Mouse (Mus musculus) left cerebral cortex, postnatal 25 days (tissue): ENCODE results near the gene Asprv1. TPM values are rescaled to one million over a fixed set of nuclear protein-coding genes. Genes with fewer than 3 reads are reported as not detected.
A peak's percentile ranks its signal among the peaks of the same experiment; 100 is the strongest.

ENCODE experiments used
- DNase-seq, 2 experiments: peaks; one replicate each; pipeline ENCODE4 v3.0.0; 2022; ENCODE audit warnings: low spot score in 2 of 2, mixed read lengths in 1 of 2
- intact Hi-C: fragments of 180-260 bp; cut with DNase I; formaldehyde crosslinking; loops from one replicate; pipeline ENCODE4 v1.15.1; 2025
- total RNA-seq, 2 experiments: library from RNA; stranded (reverse); gene quantifications; 2 replicates each; pipeline ENCODE4 v1.2.3; 2021

Asprv1 gene
- 1 to 10 TPM; 1.1 to 2.3 TPM for total RNA-seq

DNA sequence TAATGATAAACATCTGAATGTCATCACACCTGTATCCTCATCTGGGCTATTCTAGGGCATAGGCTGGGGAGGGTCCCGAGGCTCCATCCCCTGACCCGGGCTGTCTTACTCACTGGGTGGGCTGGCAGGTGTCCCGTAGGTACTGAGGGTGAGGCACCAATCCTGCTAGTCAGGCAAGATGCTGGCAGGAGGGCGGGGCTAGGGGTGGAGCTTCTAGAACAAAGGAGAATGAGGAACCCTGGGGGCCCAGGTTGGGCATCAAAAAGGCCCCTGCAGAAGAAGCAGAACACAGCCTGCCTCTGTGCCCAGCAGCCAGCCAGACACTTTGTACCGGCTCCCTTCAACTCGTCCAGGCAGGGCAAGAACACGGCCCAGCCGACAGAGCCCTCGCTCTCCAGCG, at the start of gene Asprv1:
TSS of gene Asprv1 (plus strand) at position 219 of the 400 bp plus-strand sequence.
- no peak for DNase-seq
- intact Hi-C loops = no loop called here

DNA sequence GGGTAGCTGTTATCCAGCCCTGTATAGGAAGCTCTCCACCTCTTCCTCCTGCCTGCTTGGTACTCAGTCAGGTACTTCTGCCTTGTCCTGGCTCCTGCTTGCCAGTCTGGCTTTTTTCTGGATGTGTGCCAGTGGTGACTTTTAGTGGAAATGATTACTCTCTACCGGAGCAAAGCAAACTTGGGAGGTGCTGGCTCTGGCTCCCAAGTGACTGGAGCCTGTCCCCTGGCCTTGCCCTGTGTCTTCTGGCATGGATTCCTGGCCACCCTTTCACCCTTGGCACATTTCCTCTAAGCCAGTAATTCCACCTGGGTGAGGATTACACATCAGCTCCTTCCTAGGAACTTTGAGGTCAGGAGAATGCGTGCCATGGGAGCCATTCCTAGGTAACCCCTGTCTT, 49.6 kb upstream of the Asprv1 start:
- no peak for DNase-seq
- intact Hi-C loops = no loop called here

DNA sequence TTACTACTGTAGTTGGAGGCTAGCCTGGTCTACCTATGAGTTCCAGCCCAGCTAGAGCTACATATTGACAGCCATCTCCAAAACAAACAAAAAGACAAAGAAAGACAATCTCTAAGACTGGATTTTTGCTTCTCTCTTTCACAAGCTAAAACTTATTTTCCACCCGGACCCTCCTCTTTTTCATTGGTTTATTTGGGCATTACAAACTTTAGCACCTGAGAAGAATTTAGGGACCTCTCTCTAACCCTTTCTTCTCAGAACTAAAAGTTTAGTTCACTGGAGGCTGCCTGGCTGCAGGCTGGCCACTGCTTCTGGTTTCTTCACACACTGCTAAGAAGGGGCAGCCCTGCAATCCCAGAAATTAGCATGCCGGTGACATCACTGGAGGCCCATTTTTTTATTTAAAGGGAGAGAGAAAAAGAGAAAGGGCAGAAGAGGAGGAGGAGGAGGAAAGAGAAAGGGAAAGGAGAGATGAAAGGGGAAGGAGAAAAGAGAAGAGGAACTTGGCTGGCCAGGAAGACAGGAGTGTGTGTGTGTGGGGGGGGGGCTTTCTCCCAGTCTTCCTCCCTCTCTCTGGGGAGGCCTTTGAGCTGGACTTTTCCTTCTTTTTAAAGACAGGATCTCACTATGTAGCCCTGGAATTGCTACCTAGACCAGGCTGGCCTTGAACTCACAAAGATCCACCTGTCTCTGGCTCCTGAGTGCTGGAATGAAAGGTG, 48.7 kb upstream of the Asprv1 start:
- intact Hi-C loops = no loop called here
- no peak for DNase-seq

- intact Hi-C loops = no loop called here
- DNase-seq = no peak
Measured at GRCm38 (mm10) chr6:86579926-86580325, 48.0 kb upstream of the Asprv1 start.

DNA sequence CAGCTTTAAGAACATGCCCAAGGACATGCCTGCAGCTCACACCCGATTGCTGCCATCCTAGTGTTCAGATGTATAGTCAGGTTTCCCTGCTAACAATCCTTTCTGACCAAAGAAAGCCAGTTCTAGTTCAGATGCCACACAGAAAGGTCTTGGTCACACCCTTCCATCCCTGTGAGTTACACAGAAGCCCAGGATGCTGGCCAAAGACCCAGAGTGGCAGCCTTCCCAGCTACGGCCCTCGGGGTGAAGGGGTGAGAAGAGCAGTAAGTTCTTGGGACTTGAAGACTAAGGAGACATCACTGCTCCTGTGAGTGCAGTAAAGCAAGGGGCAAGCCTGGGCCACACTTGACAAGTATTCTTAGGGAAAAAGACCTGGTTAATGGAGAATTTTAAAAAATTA, 44.8 kb upstream of the Asprv1 start:
- intact Hi-C loops = no loop called here

DNA sequence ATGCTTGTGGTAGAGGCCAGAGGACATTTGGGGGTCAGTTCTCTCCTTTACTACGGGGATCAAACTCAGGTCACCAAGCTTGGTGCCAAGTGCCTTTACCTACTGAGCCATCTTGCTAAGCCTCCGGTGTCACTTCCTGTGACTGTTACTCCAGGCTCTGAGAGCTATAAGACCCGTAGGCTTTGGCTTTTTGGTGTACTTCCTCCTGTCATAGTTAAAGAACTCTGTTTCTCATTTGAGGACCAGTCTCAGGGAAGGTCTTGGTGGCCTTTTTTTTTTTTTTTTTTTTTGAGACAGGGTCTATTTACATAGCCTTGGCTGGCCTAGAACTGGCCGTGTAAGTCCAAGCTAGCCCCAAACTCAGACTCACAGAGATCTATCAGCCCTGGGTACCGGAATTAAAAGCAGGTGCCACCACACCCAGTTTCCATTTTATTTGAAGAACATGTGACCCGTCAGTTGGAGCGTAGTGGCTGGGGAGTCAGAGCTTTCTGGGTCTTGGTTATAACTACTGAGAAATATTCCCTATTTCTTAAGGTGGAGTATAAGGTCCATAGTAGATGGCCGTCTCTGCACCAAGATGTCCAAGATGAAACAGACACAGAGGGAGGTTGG, 44.3 kb upstream of the Asprv1 start:
- intact Hi-C loops = loop anchor here (1.0 kb wide), 1 partner anchor 56 kb away; no protein-coding TSS in a partner anchor
- DNase-seq = no peak

More for the DNA sequence above, 44.8 kb upstream of the Asprv1 start:
- DNase-seq = no peak

DNA sequence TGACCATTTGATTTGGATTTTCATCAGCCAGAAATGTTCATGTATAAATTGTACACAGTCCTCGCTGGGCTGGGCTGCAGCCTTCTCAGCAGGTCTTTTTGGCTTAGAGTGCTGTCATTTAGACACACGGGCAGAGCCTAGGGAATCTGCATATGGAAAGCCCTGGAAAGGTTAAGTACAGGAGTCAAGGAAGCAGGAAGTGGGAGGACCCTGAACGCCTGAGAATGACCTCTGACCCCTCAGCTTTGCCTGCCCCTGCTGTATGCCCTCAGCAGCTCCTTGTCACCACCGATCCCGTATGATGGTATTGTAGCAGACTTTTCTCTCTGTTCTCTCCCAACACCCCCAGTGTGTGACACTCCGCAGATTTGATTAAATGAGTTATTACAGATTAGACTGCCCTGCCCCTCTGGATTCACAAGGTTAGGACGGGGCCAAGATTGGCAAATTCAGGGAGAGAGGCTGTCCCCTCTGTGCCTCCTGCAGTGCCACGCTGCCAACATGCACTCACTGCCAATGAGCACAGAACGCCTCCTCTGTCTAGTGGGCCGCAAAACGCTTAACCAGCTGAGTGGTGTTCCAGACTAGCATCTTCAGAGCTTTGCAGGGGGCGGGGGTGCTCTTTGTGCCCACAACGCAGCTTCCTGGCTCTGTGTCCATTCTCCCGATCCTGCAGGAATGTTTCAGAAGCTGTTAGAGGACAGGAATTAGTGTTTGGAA, 43.5 kb upstream of the Asprv1 start:
- intact Hi-C loops = loop anchor here (1.0 kb wide), 3 partner anchors 40 to 85 kb away; partner anchors contain the start of gene Mxd1
- peak; percentile 81 to 93 for DNase-seq

- intact Hi-C loops = loop anchor here (1.0 kb wide), 2 partner anchors 39 to 84 kb away; partner anchors contain the start of gene Mxd1
- DNase-seq = peak; percentile 88 to 96
Measured at GRCm38 (mm10) chr6:86585070-86585600, 42.8 kb upstream of the Asprv1 start.

DNA sequence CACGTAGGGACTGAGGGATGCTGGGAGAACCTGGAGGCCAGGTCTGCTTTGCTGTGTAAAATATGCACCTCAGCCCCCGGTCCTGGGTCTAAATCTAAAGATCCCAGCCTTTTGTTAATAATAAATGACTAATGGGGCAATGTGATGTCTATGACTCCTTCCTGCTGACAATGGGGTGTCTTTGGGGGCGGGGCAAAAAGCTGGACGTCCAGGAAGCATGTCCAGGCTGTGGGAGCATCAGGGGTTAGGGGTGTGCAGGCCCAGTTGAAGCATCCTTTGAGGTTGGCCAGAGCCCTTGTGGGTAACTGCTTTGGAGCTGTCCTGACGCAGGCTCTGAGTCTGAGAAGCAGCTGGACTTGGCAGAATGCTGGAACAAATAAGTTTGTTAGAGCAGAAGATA, 41.9 kb upstream of the Asprv1 start:
- DNase-seq = no peak
- intact Hi-C loops = no loop called here

DNA sequence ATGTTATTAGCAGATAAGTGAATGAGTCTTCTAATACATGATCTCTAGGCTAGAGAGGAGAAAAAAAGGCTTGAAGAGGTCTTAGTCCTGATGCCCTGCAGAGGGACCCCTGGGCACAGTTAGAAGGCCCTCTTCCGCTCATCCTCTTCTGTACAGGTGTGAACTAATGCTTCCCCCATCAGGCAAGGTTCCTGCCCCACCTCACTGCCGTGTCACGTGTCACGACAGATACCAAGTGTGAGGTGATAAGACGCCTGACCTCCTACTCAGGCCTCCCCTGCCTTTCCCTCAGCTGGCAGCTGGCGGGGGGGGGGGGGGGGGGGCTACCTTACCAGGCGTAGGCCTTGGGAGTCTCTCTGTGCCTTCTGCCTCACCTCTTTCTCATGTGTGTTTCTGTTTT, 39.5 kb upstream of the Asprv1 start:
- DNase-seq = no peak
- intact Hi-C loops = no loop called here

GRCm38 (mm10) chr6:86593146-86593897, 34.6 kb upstream of the Asprv1 start:
- DNase-seq = no peak

DNA sequence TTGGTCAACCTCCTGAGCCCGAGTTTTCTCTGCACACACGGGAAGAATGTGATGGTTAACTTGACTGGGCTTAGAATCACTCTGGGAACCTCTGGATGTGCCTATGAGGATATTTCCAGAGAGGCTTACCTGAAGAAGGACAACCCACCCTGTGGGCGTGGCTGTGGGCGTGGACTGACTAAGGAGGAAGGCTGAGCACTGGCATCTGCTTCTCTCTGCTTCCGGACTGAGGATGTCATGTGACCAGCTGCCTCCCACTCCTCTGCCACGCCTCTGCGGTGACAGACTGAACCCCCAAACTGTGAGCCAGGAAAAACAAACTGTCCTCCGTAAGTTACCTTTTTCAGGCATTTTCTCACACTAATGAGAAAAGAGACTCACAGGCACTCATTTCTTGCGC, 33.3 kb upstream of the Asprv1 start:
- intact Hi-C loops = loop anchor here (5.0 kb wide), 1 partner anchor 43 kb away; no protein-coding TSS in a partner anchor
- peak in 1 of 2 experiments; percentile 20 for DNase-seq

More at GRCm38 (mm10) chr6:86593146-86593897, 34.6 kb upstream of the Asprv1 start:
- intact Hi-C loops = no loop called here

GRCm38 (mm10) chr6:86595865-86596440, 32.0 kb upstream of the Asprv1 start:
- DNase-seq = no peak
- intact Hi-C loops = loop anchor here (5.0 kb wide), 1 partner anchor 41 kb away; no protein-coding TSS in a partner anchor

DNA sequence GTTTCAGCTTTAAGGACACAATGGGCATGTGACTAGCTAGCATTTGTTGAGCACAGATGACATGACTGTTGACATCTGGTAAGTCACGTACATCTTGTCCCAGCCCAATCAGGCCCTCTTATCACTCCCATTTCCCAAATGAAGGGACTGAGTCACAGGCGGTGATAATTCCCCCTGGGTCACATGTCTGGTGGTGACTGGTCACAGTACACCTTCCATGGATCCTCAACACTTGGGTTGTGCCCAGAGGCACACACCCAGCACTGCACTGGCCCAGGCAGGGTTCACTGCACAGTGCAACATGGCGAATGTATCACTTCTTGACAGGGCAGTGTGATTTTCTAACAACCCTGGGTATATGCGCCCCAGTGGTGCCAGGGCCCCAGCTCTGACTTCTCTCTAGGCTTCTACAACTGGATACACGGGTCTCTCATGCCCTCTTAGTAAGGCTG, 29.2 kb upstream of the Asprv1 start:
- intact Hi-C loops = loop anchor here (5.0 kb wide), 1 partner anchor 39 kb away; no protein-coding TSS in a partner anchor
- no peak for DNase-seq

GRCm38 (mm10) chr6:86599197-86599596, 28.8 kb upstream of the Asprv1 start:
- peak; percentile 77 to 81 for DNase-seq
- intact Hi-C loops = loop anchor here (5.0 kb wide), 1 partner anchor 38 kb away; no protein-coding TSS in a partner anchor

- no peak for DNase-seq
- intact Hi-C loops = loop anchor here (5.0 kb wide), 1 partner anchor 37 kb away; no protein-coding TSS in a partner anchor
Measured at GRCm38 (mm10) chr6:86599951-86600414, 28.0 kb upstream of the Asprv1 start.

- DNase-seq = no peak
- intact Hi-C loops = no loop called here
Measured at GRCm38 (mm10) chr6:86605260-86605659, 22.7 kb upstream of the Asprv1 start.

DNA sequence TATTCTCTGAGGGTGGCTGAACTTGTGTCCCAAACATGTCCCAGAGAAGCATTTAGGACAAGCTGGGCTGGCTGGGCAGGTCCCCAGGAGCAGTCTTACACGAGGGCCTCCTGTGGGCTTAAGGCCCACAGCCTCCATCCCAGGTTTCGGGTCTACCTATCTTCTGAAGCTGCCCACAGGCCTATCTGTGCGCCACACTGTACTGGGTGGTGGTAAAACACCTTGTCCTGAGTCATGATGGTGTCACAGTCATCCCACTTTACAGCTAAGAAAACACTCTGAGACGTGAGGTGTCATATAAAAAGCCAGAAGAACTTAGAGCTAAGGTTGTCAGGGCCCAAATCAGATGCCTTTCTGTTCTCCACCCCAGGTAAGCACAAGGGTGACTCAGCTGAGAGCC, 21.7 kb upstream of the Asprv1 start:
- intact Hi-C loops = no loop called here
- DNase-seq = no peak

- no peak for DNase-seq
- intact Hi-C loops = no loop called here
Measured at GRCm38 (mm10) chr6:86607471-86607870, 20.5 kb upstream of the Asprv1 start.
